Mouse (Mus musculus) heart, embryonic 11.5 days (tissue): ENCODE measurements around the gene Ptprm. TPM values are rescaled to one million over a fixed set of nuclear protein-coding genes. Genes with fewer than 3 reads are reported as not detected.

Experiments
- ATAC-seq: fragments of 200-750 bp; cut with Nextera tagmentation; replicated peaks from 2 replicates; pipeline ENCODE4 v1.8.0; 2017; ENCODE audit warnings: moderate library complexity; ENCODE audit not compliant: insufficient number of reproducible peaks, low FRiP score, low TSS enrichment
- H3K27ac ChIP-seq: fragments of 300-500 bp; sonication (generic); 2 replicates; pipeline ENCODE4 v1.5.1; 2014; ENCODE audit warnings: mild to moderate bottlenecking, low read depth, low read length
- H3K27me3 ChIP-seq: fragments of 300-500 bp; sonication (generic); 2 replicates; pipeline ENCODE4 v1.6.1; 2014; ENCODE audit warnings: mild to moderate bottlenecking, low read length, mixed read lengths; ENCODE audit not compliant: control insufficient read depth, insufficient read depth
- H3K36me3 ChIP-seq: fragments of 300-500 bp; sonication (generic); 2 replicates; pipeline ENCODE4 v1.6.1; 2014; ENCODE audit warnings: mild to moderate bottlenecking, low read length, moderate library complexity, mixed read lengths; ENCODE audit not compliant: control insufficient read depth, insufficient read depth
- H3K4me1 ChIP-seq: fragments of 300-500 bp; sonication (generic); 2 replicates; pipeline ENCODE4 v1.6.1; 2014; ENCODE audit warnings: low read length; ENCODE audit not compliant: control insufficient read depth, insufficient read depth
- H3K4me2 ChIP-seq: fragments of 300-500 bp; sonication (generic); 2 replicates; pipeline ENCODE4 v1.6.1; 2014; ENCODE audit warnings: mild to moderate bottlenecking, moderate library complexity
- H3K4me3 ChIP-seq: fragments of 300-500 bp; sonication (generic); 2 replicates; pipeline ENCODE4 v1.5.1; 2014; ENCODE audit warnings: low read depth, low read length
- H3K9ac ChIP-seq: fragments of 300-500 bp; sonication (generic); 2 replicates; pipeline ENCODE4 v1.6.1; 2014; ENCODE audit warnings: mild to moderate bottlenecking, low read depth, low read length, moderate library complexity
- H3K9me3 ChIP-seq: fragments of 300-500 bp; sonication (generic); replicated peaks from 2 replicates; pipeline ENCODE4 v1.6.1; 2016; ENCODE audit warnings: low read length; ENCODE audit not compliant: control insufficient read depth
- WGBS: fragments of 180-500 bp; shearing (Covaris S2); extraction: QIAGEN DNeasy Blood & Tissue Kit; methylation state at CpG from one replicate; pipeline ENCODE4 v1.1.7; 2014; ENCODE audit not compliant: insufficient replicate concordance; 5-methylcytosine and 5-hydroxymethylcytosine counted together
- polyA plus RNA-seq: library from polyadenylated mRNA; unstranded; fragments of >200 nt; fragmentation: Nextera tagmentation; extraction: Ambion mirVana; gene quantifications from 2 replicates; pipeline ENCODE4 v1.2.1, GENCODE M21; 2014

The Ptprm gene
- polyA plus RNA-seq, 1 experiment from 2014 or later = 15.9 TPM

- H3K4me2 ChIP-seq = no peak overlapping the region
- no peak overlapping the region for H3K4me3 ChIP-seq
- ATAC-seq = no peak
- H3K4me1 ChIP-seq = no peaks in the 10 kb centered on the region
- 78% methylated on average over 14 of the region's 14 CpGs for WGBS
- H3K9me3 ChIP-seq = no peaks in the 10 kb centered on the region
- no peaks in the 10 kb centered on the region for H3K27me3 ChIP-seq
- H3K36me3 ChIP-seq = no peaks in the 10 kb centered on the region
- H3K9ac ChIP-seq = no peak overlapping the region
- no peak overlapping the region for H3K27ac ChIP-seq
Measured at GRCm38 (mm10) chr17:66769365-66770363, 584.6 kb downstream of the Ptprm start.

- H3K9ac ChIP-seq = no peak overlapping the region
- no peaks in the 10 kb centered on the region for H3K4me1 ChIP-seq
- H3K27ac ChIP-seq = no peak overlapping the region
- WGBS = 73% methylated on average over 11 of the region's 11 CpGs
- ATAC-seq = no peak
- no peak overlapping the region for H3K4me3 ChIP-seq
- no peaks in the 10 kb centered on the region for H3K36me3 ChIP-seq
- no peaks in the 10 kb centered on the region for H3K27me3 ChIP-seq
- H3K4me2 ChIP-seq = no peak overlapping the region
- H3K9me3 ChIP-seq = no peaks in the 10 kb centered on the region
Measured at GRCm38 (mm10) chr17:66768689-66769275, 585.5 kb downstream of the Ptprm start.

- no peak overlapping the region for H3K4me2 ChIP-seq
- no peak for ATAC-seq
- 85% methylated on average over 6 of the region's 6 CpGs for WGBS
- H3K27me3 ChIP-seq = no peaks in the 10 kb centered on the region
- no peak overlapping the region for H3K4me3 ChIP-seq
- H3K9ac ChIP-seq = no peak overlapping the region
- no peak overlapping the region for H3K27ac ChIP-seq
- H3K9me3 ChIP-seq = no peaks in the 10 kb centered on the region
- H3K4me1 ChIP-seq = no peaks in the 10 kb centered on the region
- H3K36me3 ChIP-seq = no peaks in the 10 kb centered on the region
Measured at GRCm38 (mm10) chr17:66766166-66766565, 588.1 kb downstream of the Ptprm start.

- H3K9me3 ChIP-seq = no peaks in the 10 kb centered on the region
- no peak for ATAC-seq
- no peak overlapping the region for H3K4me3 ChIP-seq
- H3K27me3 ChIP-seq = no peaks in the 10 kb centered on the region
- H3K9ac ChIP-seq = no peak overlapping the region
- no peak overlapping the region for H3K27ac ChIP-seq
- no peaks in the 10 kb centered on the region for H3K36me3 ChIP-seq
- H3K4me1 ChIP-seq = no peaks in the 10 kb centered on the region
- WGBS = 62% methylated on average over 2 of the region's 2 CpGs
- no peak overlapping the region for H3K4me2 ChIP-seq
Measured at GRCm38 (mm10) chr17:66764435-66764834, 589.8 kb downstream of the Ptprm start.

- Histone ChIP-seq H3K27ac (no peak overlapping the region), H3K9me3 (no peaks in the 10 kb centered on the region), H3K36me3 (no peaks in the 10 kb centered on the region), H3K9ac (no peak overlapping the region), H3K27me3 (no peaks in the 10 kb centered on the region), H3K4me1 (no peaks in the 10 kb centered on the region), H3K4me2 (no peak overlapping the region), H3K4me3 (no peak overlapping the region)
- WGBS = 82% methylated on average over 10 of the region's 10 CpGs
- no peak for ATAC-seq
Measured at GRCm38 (mm10) chr17:66762716-66763115, 591.5 kb downstream of the Ptprm start.

GRCm38 (mm10) chr17:66761326-66762296 lies 592.6 kb downstream of the Ptprm start:
- Histone ChIP-seq H3K9ac (no peak overlapping the region), H3K27ac (no peak overlapping the region), H3K4me2 (no peak overlapping the region), H3K36me3 (no peaks in the 10 kb centered on the region), H3K27me3 (no peaks in the 10 kb centered on the region), H3K4me1 (no peaks in the 10 kb centered on the region), H3K4me3 (no peak overlapping the region), H3K9me3 (no peaks in the 10 kb centered on the region)
- no peak for ATAC-seq
- 79% methylated on average over 26 of the region's 26 CpGs for WGBS

- H3K4me2 ChIP-seq = no peak overlapping the region
- H3K9me3 ChIP-seq = no peaks in the 10 kb centered on the region
- no peaks in the 10 kb centered on the region for H3K4me1 ChIP-seq
- H3K9ac ChIP-seq = 0 out of 2 replicates have a peak overlapping the region, but pooled peaks have one; percentile 18
- no peak overlapping the region for H3K4me3 ChIP-seq
- no peaks in the 10 kb centered on the region for H3K27me3 ChIP-seq
- H3K36me3 ChIP-seq = no peaks in the 10 kb centered on the region
- ATAC-seq = no peak
- H3K27ac ChIP-seq = no peak overlapping the region
- 53% methylated on average over 10 of the region's 10 CpGs for WGBS
Measured at GRCm38 (mm10) chr17:66757025-66757511, 597.2 kb downstream of the Ptprm start.

GRCm38 (mm10) chr17:66756500-66756899 lies 597.8 kb downstream of the Ptprm start:
- Histone ChIP-seq H3K27ac (no peak overlapping the region), H3K4me3 (no peak overlapping the region), H3K4me1 (no peaks in the 10 kb centered on the region), H3K4me2 (no peak overlapping the region), H3K9ac (no peak overlapping the region), H3K36me3 (no peaks in the 10 kb centered on the region), H3K9me3 (no peaks in the 10 kb centered on the region), H3K27me3 (no peaks in the 10 kb centered on the region)
- no peak for ATAC-seq
- WGBS = 73% methylated on average over 9 of the region's 9 CpGs
